ENCODE assay signal across 8 mouse cellular contexts in genomic region chr11:75259996-75260561, GRCm38 (mm10).
A peak's percentile ranks its signal among the peaks of the same experiment; 100 is the strongest.
DNase-seq lines count a peak whose midpoint lies in the region; ATAC-seq lines count a peak whose summit lies in the region.

No protein-coding gene starts in this region.

- no peak for ATAC-seq in hindbrain, embryonic 12.5 days (ENCODE audit: low FRiP score)
- no peak for ATAC-seq in heart, embryonic 13.5 days (ENCODE audit: extremely low read depth, insufficient number of reproducible peaks, low FRiP score, low TSS enrichment)

- H3K4me2 ChIP-seq in hindbrain, embryonic 12.5 days (replicated peaks): no peak overlapping the region
- H3K4me2 ChIP-seq in heart, embryonic 13.5 days: no peak overlapping the region

- peak; percentile 46 for DNase-seq in hindbrain, embryonic 10.5 days (ENCODE audit: low spot score)
- peak; percentile 84 for DNase-seq in 3134 (ENCODE audit: extremely low read depth, insufficient read length, low spot score)
- DNase-seq in cerebellum, adult 9-10 months: peak; percentile 67
- peak; percentile 69 for DNase-seq in retina, postnatal 1 day
- no peak for DNase-seq in urinary bladder, postnatal 25 days (ENCODE audit: low spot score)
- no peak for DNase-seq in urinary bladder, postnatal 10 days (ENCODE audit: low spot score)

- H3K9me3 ChIP-seq in hindbrain, embryonic 10.5 days: no peaks in the 10 kb centered on the region
- H3K9me3 ChIP-seq in hindbrain, embryonic 12.5 days (replicated peaks): no peaks in the 10 kb centered on the region
- H3K9me3 ChIP-seq in heart, embryonic 13.5 days: no peaks in the 10 kb centered on the region

- H3K36me3 ChIP-seq in hindbrain, embryonic 10.5 days: no peaks in the 10 kb centered on the region
- H3K36me3 ChIP-seq in hindbrain, embryonic 12.5 days: no peaks in the 10 kb centered on the region
- H3K36me3 ChIP-seq in heart, embryonic 13.5 days: no peaks in the 10 kb centered on the region

- no peak overlapping the region for H3K9ac ChIP-seq in hindbrain, embryonic 12.5 days
- H3K9ac ChIP-seq in heart, embryonic 13.5 days: peak overlapping the region; percentile 48; the same call in 1 of the 2 replicates

- H3K27me3 ChIP-seq in hindbrain, embryonic 10.5 days (ENCODE audit: insufficient read depth, poor library complexity, severe bottlenecking): no peaks in the 10 kb centered on the region
- 0 out of 2 replicates have a peak, but pooled peaks cover 3% of the 10 kb centered on the region for H3K27me3 ChIP-seq in hindbrain, embryonic 12.5 days
- no peaks in the 10 kb centered on the region for H3K27me3 ChIP-seq in heart, embryonic 13.5 days (replicated peaks)

- H3K4me1 ChIP-seq in hindbrain, embryonic 10.5 days (replicated peaks): peaks cover 59% of the 10 kb centered on the region
- peaks cover 43% of the 10 kb centered on the region for H3K4me1 ChIP-seq in hindbrain, embryonic 12.5 days
- H3K4me1 ChIP-seq in heart, embryonic 13.5 days: peaks cover 67% of the 10 kb centered on the region

- H3K27ac ChIP-seq in hindbrain, embryonic 10.5 days: peak overlapping the region; percentile 66
- no peak overlapping the region for H3K27ac ChIP-seq in hindbrain, embryonic 12.5 days
- H3K27ac ChIP-seq in heart, embryonic 13.5 days (replicated peaks): 0 out of 2 replicates have a peak overlapping the region, but pooled peaks have one; percentile 36

- WGBS in hindbrain, embryonic 10.5 days: 64% methylated on average over 10 of the region's 10 CpGs
- WGBS in hindbrain, embryonic 12.5 days: 65% methylated on average over 10 of the region's 10 CpGs
- 61% methylated on average over 10 of the region's 10 CpGs for WGBS in heart, embryonic 13.5 days

- no peak overlapping the region for H3K4me3 ChIP-seq in hindbrain, embryonic 10.5 days
- H3K4me3 ChIP-seq in hindbrain, embryonic 12.5 days: no peak overlapping the region
- H3K4me3 ChIP-seq in heart, embryonic 13.5 days: no peak overlapping the region

Comparison
In these comparisons a context has a peak if more than half of its experiments do, and no peak if none do; other contexts are left out.
1. DNase-seq: peak in hindbrain, embryonic 10.5 days (single experiment), 3134 (single experiment), cerebellum, adult 9-10 months (single experiment) and retina, postnatal 1 day (single experiment); none in urinary bladder, postnatal 25 days (single experiment) and urinary bladder, postnatal 10 days (single experiment).